Comparison of ENCODE assay signal across 15 mouse cellular contexts in the genomic region with DNA sequence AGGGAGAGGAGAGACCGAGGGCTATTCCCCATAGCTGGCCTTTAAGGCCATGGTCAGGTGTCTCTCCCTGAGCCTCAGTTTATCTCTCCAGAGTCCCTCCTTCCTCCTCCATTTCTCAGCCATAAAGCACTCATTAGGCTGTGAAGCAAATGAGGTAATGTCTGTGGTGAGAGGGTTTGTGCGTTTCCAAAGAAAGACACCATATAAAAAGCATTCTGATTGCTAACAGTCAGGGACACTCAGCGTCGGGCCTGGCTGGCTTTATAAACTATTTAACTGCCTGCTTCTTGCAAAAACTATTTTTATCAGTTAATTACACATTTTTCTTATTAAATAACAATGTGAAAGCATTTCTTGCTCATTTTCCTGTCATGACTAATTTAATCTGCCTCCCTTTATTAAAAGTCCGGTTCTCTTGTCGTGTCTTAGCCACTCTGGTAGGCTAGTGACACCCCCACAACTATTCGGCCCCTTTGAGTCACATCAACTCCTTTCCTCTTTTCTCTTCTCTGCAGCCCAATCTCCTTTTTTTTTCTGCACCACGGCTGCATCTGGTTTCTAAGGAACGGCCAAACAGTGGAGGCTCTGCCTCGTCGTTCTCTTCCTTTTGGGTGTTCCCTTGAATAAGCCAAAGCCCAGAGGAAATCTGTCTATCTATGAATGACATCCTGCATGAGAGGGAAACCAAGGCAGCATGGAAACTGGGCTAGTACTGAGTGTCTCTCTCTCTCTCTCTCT.
DNase-seq lines count a peak whose midpoint lies in the region; ATAC-seq and TF ChIP-seq lines count a peak whose summit lies in the region.
"Had no signal": no experiment of that assay in that cellular context is flagged by ENCODE, and none has a peak within 500 bp of the region (broad histone marks: within the 10 kb centered on the region; RNA-seq: fewer than 3 reads in every experiment).

No protein-coding gene starts in this region.

- H3K4me1 ChIP-seq in hindbrain, embryonic 13.5 days (replicated peaks), result peaks cover 21% of the 10 kb centered on the region
- H3K4me1 ChIP-seq in hindbrain, embryonic 10.5 days (replicated peaks), result no peaks in the 10 kb centered on the region; the same call in 1 of the 2 replicates
- H3K4me1 ChIP-seq in embryonic facial prominence, embryonic 14.5 days (ENCODE audit: control insufficient read depth, insufficient read depth, low read length), result peaks cover 7% of the 10 kb centered on the region; the same call in 1 of the 2 replicates
- no peaks in the 10 kb centered on the region for H3K4me1 ChIP-seq in hindbrain, postnatal 0 days (ENCODE audit: insufficient read depth, low read length)
- H3K4me1 ChIP-seq: heart, embryonic 10.5 days; stomach, embryonic 15.5 days had no signal

- H3K9me3 ChIP-seq in hindbrain, embryonic 13.5 days, result no peaks in the 10 kb centered on the region
- H3K9me3 ChIP-seq in hindbrain, embryonic 10.5 days, result no peaks in the 10 kb centered on the region
- no peaks in the 10 kb centered on the region for H3K9me3 ChIP-seq in embryonic facial prominence, embryonic 14.5 days (ENCODE audit: control insufficient read depth, low read length)
- H3K9me3 ChIP-seq in hindbrain, postnatal 0 days (ENCODE audit: low read length), result no peaks in the 10 kb centered on the region
- H3K9me3 ChIP-seq: embryonic facial prominence, embryonic 15.5 days; heart, embryonic 10.5 days; stomach, embryonic 15.5 days had no signal

- no peak for DNase-seq in hindbrain, embryonic 10.5 days (ENCODE audit: low spot score)
- DNase-seq in Muller cell, postnatal 12 days (ENCODE audit: inconsistent ontology term), result peak; percentile 87
- peak; percentile 26 for DNase-seq in embryonic facial prominence, embryonic 14.5 days (ENCODE audit: low spot score)
- peak; percentile 6 for DNase-seq in hindbrain, postnatal 0 days (ENCODE audit: low spot score)
- no peak for DNase-seq in testis, postnatal 10 days (ENCODE audit: low spot score)
- DNase-seq in ovary, postnatal 10 days (ENCODE audit: low spot score), result no peak
- DNase-seq in kidney, postnatal 36 days, result no peak
- DNase-seq: gastrocnemius, adult 2 months; kidney, adult 9 months; thymus, postnatal 36 days had no signal

- no peak overlapping the region for H3K4me3 ChIP-seq in hindbrain, embryonic 13.5 days
- H3K4me3 ChIP-seq in hindbrain, embryonic 10.5 days, result no peak overlapping the region
- no peak overlapping the region for H3K4me3 ChIP-seq in embryonic facial prominence, embryonic 14.5 days (ENCODE audit: low read depth, low read length)
- no peak overlapping the region for H3K4me3 ChIP-seq in hindbrain, postnatal 0 days (ENCODE audit: low read length)
- H3K4me3 ChIP-seq: embryonic facial prominence, embryonic 15.5 days; gastrocnemius, adult 2 months; heart, embryonic 10.5 days; stomach, embryonic 15.5 days had no signal

- peak overlapping the region; percentile 33; the same call in 1 of the 2 replicates for H3K4me2 ChIP-seq in hindbrain, embryonic 13.5 days
- H3K4me2 ChIP-seq in embryonic facial prominence, embryonic 14.5 days (ENCODE audit: low read depth, low read length), result 0 out of 2 replicates have a peak overlapping the region, but pooled peaks have one; percentile 26
- no peak overlapping the region for H3K4me2 ChIP-seq in hindbrain, postnatal 0 days (ENCODE audit: low read depth, low read length)
- H3K4me2 ChIP-seq: embryonic facial prominence, embryonic 15.5 days; stomach, embryonic 15.5 days had no signal

- WGBS in hindbrain, embryonic 13.5 days, result 62% methylated on average over 11 of the region's 11 CpGs
- WGBS in hindbrain, embryonic 10.5 days, result 82% methylated on average over 11 of the region's 11 CpGs
- 51% methylated on average over 11 of the region's 11 CpGs for WGBS in embryonic facial prominence, embryonic 14.5 days
- WGBS in hindbrain, postnatal 0 days, result 50% methylated on average over 11 of the region's 11 CpGs

- peak overlapping the region; percentile 80 for H3K27ac ChIP-seq in hindbrain, embryonic 13.5 days
- no peak overlapping the region for H3K27ac ChIP-seq in hindbrain, embryonic 10.5 days
- no peak overlapping the region for H3K27ac ChIP-seq in embryonic facial prominence, embryonic 14.5 days (replicated peaks; ENCODE audit: low read depth, low read length)
- H3K27ac ChIP-seq in hindbrain, postnatal 0 days, result peak overlapping the region; percentile 74; the same call in 1 of the 2 replicates
- H3K27ac ChIP-seq: embryonic facial prominence, embryonic 15.5 days; gastrocnemius, adult 2 months; heart, embryonic 10.5 days; macrophage; stomach, embryonic 15.5 days had no signal

- 0 out of 2 replicates have a peak, but pooled peaks have one; percentile 21 for ATAC-seq in hindbrain, embryonic 13.5 days (ENCODE audit: low FRiP score)
- ATAC-seq in embryonic facial prominence, embryonic 14.5 days (ENCODE audit: low read depth), result no peak
- ATAC-seq in hindbrain, postnatal 0 days, result 0 out of 2 replicates have a peak, but pooled peaks have one; percentile 10

- peak overlapping the region; percentile 55; the same call in 1 of the 2 replicates for H3K9ac ChIP-seq in hindbrain, embryonic 13.5 days
- no peak overlapping the region for H3K9ac ChIP-seq in embryonic facial prominence, embryonic 14.5 days (ENCODE audit: low read depth, low read length)
- H3K9ac ChIP-seq in hindbrain, postnatal 0 days (replicated peaks; ENCODE audit: low read length), result no peak overlapping the region; the same call in 1 of the 2 replicates
- H3K9ac ChIP-seq: embryonic facial prominence, embryonic 15.5 days; stomach, embryonic 15.5 days had no signal

- H3K36me3 ChIP-seq in hindbrain, embryonic 13.5 days, result no peaks in the 10 kb centered on the region
- no peaks in the 10 kb centered on the region for H3K36me3 ChIP-seq in hindbrain, embryonic 10.5 days
- H3K36me3 ChIP-seq in embryonic facial prominence, embryonic 14.5 days (ENCODE audit: control insufficient read depth, insufficient read depth, low read length), result no peaks in the 10 kb centered on the region
- no peaks in the 10 kb centered on the region for H3K36me3 ChIP-seq in hindbrain, postnatal 0 days (ENCODE audit: insufficient read depth, low read length)
- H3K36me3 ChIP-seq: embryonic facial prominence, embryonic 15.5 days; heart, embryonic 10.5 days; stomach, embryonic 15.5 days had no signal

- TF ChIP-seq CTCF in hindbrain, postnatal 0 days (IDR thresholded peaks at IDR 0.05; ENCODE audit: low read depth), result no peak

- no peaks in the 10 kb centered on the region for H3K27me3 ChIP-seq in hindbrain, embryonic 13.5 days
- no peaks in the 10 kb centered on the region for H3K27me3 ChIP-seq in hindbrain, embryonic 10.5 days (ENCODE audit: insufficient read depth, poor library complexity, severe bottlenecking)
- H3K27me3 ChIP-seq in embryonic facial prominence, embryonic 14.5 days (replicated peaks; ENCODE audit: control insufficient read depth, insufficient read depth, low read length), result no peaks in the 10 kb centered on the region
- H3K27me3 ChIP-seq in hindbrain, postnatal 0 days (ENCODE audit: insufficient read depth, low read length), result no peaks in the 10 kb centered on the region
- H3K27me3 ChIP-seq: embryonic facial prominence, embryonic 15.5 days; stomach, embryonic 15.5 days had no signal

Comparison
In these comparisons a context has a peak if more than half of its experiments do, and no peak if none do; other contexts are left out.
1. H3K27ac ChIP-seq: peak in hindbrain, embryonic 13.5 days (single experiment) and hindbrain, postnatal 0 days (single experiment); none in hindbrain, embryonic 10.5 days (single experiment) and embryonic facial prominence, embryonic 14.5 days (single experiment).
2. DNase-seq: peak in Muller cell, postnatal 12 days (single experiment), embryonic facial prominence, embryonic 14.5 days (single experiment) and hindbrain, postnatal 0 days (single experiment); none in hindbrain, embryonic 10.5 days (single experiment), testis, postnatal 10 days (single experiment), ovary, postnatal 10 days (single experiment) and kidney, postnatal 36 days (0 of 2).